Comparison of ENCODE assay signal across 8 mouse cellular contexts in genomic region chr8:85430801-85431200, GRCm38 (mm10). TPM values are rescaled to one million over a fixed set of nuclear protein-coding genes. Genes with fewer than 3 reads are reported as not detected.
DNase-seq lines count a peak whose midpoint lies in the region; ATAC-seq and TF ChIP-seq lines count a peak whose summit lies in the region.

No protein-coding gene starts in this region.

- H3K9me3 ChIP-seq in lung, postnatal 0 days (ENCODE audit: low read length), result no peaks in the 10 kb centered on the region

- H3K4me2 ChIP-seq in lung, postnatal 0 days (replicated peaks; ENCODE audit: low read depth, low read length), result peak overlapping the region; percentile 53; the same call in 1 of the 2 replicates

- peak; percentile 74 for DNase-seq in ES-CJ7 (ENCODE audit: low read depth, low spot score)
- peak; percentile 74 for DNase-seq in adrenal gland, postnatal 14 days
- DNase-seq in heart, adult 18-20 months, result peak; percentile 57 to 62
- DNase-seq in kidney, adult 11 months, result peak; percentile 24
- DNase-seq in lung, postnatal 0 days (ENCODE audit: low spot score), result peak; percentile 45
- no peak for DNase-seq in layer of hippocampus, postnatal 14 days (ENCODE audit: low spot score in 2 of 2)
- no peak for DNase-seq in ovary, postnatal 10 days (ENCODE audit: low spot score)
- no peak for DNase-seq in spleen, postnatal 36 days (ENCODE audit: low spot score in 2 of 2)

- H3K4me1 ChIP-seq in lung, postnatal 0 days (ENCODE audit: insufficient read depth, low read depth, low read length), result peaks cover 14% of the 10 kb centered on the region; the same call in 1 of the 2 replicates

- H3K27me3 ChIP-seq in lung, postnatal 0 days (replicated peaks; ENCODE audit: insufficient read depth, low read length), result no peaks in the 10 kb centered on the region

- no peaks in the 10 kb centered on the region for H3K36me3 ChIP-seq in lung, postnatal 0 days (ENCODE audit: insufficient read depth, low read length)

- peak overlapping the region; percentile 47; the same call in 1 of the 2 replicates for H3K27ac ChIP-seq in lung, postnatal 0 days (ENCODE audit: low read length)

- WGBS in lung, postnatal 0 days, result 24% methylated on average over 3 of the region's 3 CpGs

- H3K4me3 ChIP-seq in lung, postnatal 0 days (ENCODE audit: low read depth, low read length), result peak overlapping the region; percentile 94; the same call in 1 of the 2 replicates

- 0 out of 2 replicates have a peak overlapping the region, but pooled peaks have one; percentile 5 for H3K9ac ChIP-seq in lung, postnatal 0 days (replicated peaks; ENCODE audit: low read depth)

- ATAC-seq in lung, postnatal 0 days, result no peak

- TF ChIP-seq CTCF in lung, postnatal 0 days (IDR thresholded peaks at IDR 0.05), result no peak

- TF ChIP-seq EP300 in lung, postnatal 0 days (IDR thresholded peaks at IDR 0.05), result no peak

RNA-seq across cellular contexts. Expression of gene 4921524J17Rik, which starts 1.8 kb away (rescaled TPM):
- 35.9 and 38.1 TPM in 2 replicates for total RNA-seq in adrenal gland, postnatal 14 days (2021)
- total RNA-seq in heart, adult 18-20 months (2021), result 10 to 100 TPM; 18.1 to 19.4 TPM
- 41.9 and 42.4 TPM in 2 replicates for polyA plus RNA-seq in lung, postnatal 0 days (2015; fragmentation: Nextera tagmentation; extraction: Ambion mirVana)
- total RNA-seq in layer of hippocampus, postnatal 14 days (2021), result 10 to 100 TPM; 17.9 to 25.8 TPM

RNA-seq across cellular contexts. Expression of gene Mylk3, which starts 44.7 kb away (rescaled TPM):
- 0.26 and 1.3 TPM in 2 replicates for total RNA-seq in adrenal gland, postnatal 14 days (2021)
- total RNA-seq in heart, adult 18-20 months (2021), result 100 to 1,000 TPM; 473 to 486 TPM
- 2.6 and 4.7 TPM in 2 replicates for polyA plus RNA-seq in lung, postnatal 0 days (2015; fragmentation: Nextera tagmentation; extraction: Ambion mirVana)
- total RNA-seq in layer of hippocampus, postnatal 14 days (2021), result 1 to 10 TPM in 1 of 2 experiments, under 1 TPM in 1; 0.78 to 1.2 TPM

Comparison
In these comparisons a context has a peak if more than half of its experiments do, and no peak if none do; other contexts are left out.
1. DNase-seq: peak in ES-CJ7 (single experiment), adrenal gland, postnatal 14 days (single experiment), heart, adult 18-20 months (2 of 2), kidney, adult 11 months (single experiment) and lung, postnatal 0 days (single experiment); none in layer of hippocampus, postnatal 14 days (0 of 2), ovary, postnatal 10 days (single experiment) and spleen, postnatal 36 days (0 of 2).
2. RNA of gene Mylk3, which starts 44.7 kb away (total RNA-seq): 473 to 486 TPM in heart, adult 18-20 months; 0.26 to 1.3 TPM in adrenal gland, postnatal 14 days and 0.78 to 1.2 TPM in layer of hippocampus, postnatal 14 days; every median in the first group is over 100 times any median in the second.